Mouse (Mus musculus) CH12F3 (cell line): Measurements from ENCODE around the gene Thbs1.

ENCODE experiments used
- in situ Hi-C: fragments of 300-500 bp; cut with MboI; formaldehyde crosslinking; loops from 2 replicates; pipeline ENCODE4 v1.14.3; 2020; ENCODE audit warnings: low sequenced_read_pairs

Gene Thbs1

DNA sequence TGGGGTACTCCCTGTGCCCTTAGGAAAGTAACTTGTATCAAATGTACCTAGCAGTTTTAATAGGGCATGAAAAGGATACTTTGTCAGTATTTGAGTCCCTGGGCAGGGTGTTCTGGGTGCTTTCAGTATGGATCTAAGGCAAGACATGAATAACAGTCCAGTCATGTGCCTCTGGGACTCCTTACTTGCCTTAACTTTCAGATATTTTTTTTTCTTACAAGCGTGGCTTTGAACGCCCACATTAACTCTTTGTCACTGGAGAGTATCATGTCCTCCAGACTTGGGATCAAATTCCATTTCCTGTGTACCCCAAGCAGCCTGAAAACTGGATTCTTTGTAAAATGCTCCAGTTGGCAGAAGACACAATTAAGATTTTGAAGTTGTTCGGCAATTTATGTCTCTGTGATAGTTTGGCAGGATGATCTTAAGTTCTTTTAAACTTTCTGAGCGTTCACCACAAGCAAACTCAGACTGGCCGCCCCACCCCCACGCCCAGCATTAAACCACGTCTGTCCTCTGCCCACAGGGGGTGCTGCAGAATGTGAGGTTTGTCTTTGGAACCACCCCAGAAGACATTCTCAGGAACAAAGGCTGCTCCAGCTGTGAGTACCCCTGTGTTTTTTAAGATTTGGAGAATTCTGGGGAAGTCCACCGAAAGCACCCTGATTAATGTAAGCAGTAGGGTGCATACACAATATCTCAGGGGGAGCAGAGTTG, 2.3 kb downstream of the Thbs1 start:
- in situ Hi-C loops: no loop called here

DNA sequence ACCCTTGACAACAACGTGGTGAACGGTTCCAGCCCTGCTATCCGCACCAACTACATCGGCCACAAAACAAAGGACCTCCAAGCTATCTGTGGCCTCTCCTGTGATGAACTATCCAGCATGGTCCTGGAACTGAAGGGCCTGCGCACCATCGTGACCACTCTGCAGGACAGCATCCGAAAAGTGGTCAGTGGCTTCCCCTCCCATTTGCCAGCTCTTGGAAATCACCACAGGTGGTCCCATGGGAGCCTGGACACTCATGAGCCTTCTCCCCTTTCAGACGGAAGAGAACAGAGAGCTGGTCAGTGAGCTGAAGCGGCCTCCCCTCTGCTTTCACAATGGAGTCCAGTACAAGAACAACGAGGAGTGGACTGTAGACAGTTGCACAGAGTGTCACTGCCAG, 3.0 kb downstream of the Thbs1 start:
- in situ Hi-C loops: no loop called here

DNA sequence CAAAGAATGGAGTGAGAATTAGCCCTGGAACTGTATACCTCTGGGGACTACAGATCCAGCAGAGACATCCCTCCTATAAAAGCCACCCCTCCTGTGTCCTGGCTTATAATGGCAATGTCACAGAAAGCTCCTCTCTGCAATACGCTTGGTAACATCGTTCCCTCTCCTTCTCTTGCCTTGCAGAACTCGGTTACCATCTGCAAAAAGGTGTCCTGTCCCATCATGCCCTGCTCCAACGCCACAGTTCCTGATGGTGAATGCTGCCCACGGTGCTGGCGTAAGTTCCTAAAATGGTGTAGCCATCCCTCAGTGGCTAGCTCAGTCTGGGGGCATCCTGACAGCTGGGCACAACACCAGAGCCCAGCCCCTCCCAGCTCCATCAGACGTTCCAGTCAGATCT, 4.0 kb downstream of the Thbs1 start:
- in situ Hi-C loops: no loop called here

- in situ Hi-C loops: no loop called here
Measured at GRCm38 (mm10) chr2:118116180-118116579, 4.5 kb downstream of the Thbs1 start.

- in situ Hi-C loops: no loop called here
Measured at GRCm38 (mm10) chr2:118116754-118117290, 5.1 kb downstream of the Thbs1 start.

- in situ Hi-C loops: no loop called here
Measured at GRCm38 (mm10) chr2:118117401-118117800, 5.7 kb downstream of the Thbs1 start.

DNA sequence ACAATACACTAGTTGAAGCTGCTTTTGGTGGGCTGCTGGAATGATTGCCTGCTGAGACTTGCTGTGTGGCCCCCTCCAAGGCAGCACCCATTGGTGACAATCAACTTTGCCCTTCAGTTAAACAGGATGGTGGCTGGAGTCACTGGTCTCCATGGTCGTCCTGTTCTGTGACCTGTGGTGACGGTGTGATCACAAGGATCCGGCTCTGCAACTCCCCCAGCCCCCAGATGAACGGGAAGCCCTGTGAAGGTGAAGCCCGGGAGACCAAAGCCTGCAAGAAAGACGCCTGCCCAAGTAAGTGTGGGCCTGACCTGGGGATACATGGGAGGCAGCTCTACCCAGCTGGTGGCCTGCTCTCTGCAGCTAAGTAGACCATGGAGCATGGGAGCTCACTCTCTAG, 6.4 kb downstream of the Thbs1 start:
- in situ Hi-C loops: no loop called here

DNA sequence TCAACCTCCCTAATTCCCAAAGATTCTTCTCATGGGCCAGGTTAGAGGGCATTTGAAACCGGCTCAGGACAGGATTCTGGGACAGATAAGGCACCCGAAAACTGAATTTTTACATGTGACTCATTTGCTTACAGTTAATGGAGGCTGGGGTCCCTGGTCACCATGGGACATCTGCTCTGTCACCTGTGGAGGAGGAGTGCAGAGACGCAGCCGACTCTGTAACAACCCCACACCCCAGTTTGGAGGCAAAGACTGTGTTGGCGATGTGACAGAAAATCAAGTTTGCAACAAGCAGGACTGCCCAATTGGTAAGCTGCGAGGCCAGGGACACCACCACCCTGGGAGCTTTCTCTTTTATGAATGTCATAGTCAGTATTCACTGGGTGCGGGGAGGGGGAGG, 6.8 kb downstream of the Thbs1 start:
- in situ Hi-C loops: no loop called here

DNA sequence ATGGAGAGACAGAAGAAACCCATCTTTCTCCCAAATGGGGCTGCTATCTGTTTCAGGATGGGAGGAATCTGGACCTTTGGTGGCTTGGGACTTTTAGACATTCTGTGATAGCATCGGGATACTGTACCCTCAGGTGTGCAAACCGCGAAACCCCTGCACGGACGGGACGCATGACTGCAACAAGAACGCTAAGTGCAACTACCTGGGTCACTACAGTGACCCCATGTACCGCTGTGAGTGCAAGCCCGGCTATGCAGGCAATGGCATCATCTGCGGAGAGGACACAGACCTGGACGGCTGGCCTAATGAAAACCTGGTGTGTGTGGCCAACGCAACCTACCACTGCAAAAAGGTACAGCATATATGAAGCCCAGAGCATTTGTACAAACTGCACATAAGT, 8.0 kb downstream of the Thbs1 start:
- in situ Hi-C loops: no loop called here

DNA sequence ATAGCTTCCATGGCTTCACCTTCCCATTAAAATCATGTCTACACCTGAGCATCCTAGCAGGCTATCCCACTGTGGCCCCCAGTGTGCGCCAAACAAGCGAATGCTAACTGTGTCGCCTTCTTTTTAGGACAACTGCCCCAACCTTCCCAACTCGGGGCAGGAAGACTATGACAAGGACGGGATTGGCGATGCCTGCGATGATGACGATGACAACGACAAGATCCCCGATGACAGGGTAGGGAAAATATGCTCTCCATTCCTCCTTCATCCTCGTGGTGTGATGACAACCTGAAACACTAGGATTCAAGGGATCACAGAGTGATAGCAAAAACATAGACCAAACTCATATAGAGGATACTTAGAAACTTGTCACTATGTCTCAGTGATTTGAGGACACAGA, 8.4 kb downstream of the Thbs1 start:
- in situ Hi-C loops: no loop called here

- in situ Hi-C loops: no loop called here
Measured at GRCm38 (mm10) chr2:118120751-118121150, 9.1 kb downstream of the Thbs1 start.

- in situ Hi-C loops: no loop called here
Measured at GRCm38 (mm10) chr2:118122291-118122690, 10.6 kb downstream of the Thbs1 start.

GRCm38 (mm10) chr2:118123743-118124142, 12.1 kb downstream of the Thbs1 start:
- in situ Hi-C loops: no loop called here

- in situ Hi-C loops: no loop called here
Measured at GRCm38 (mm10) chr2:118124437-118124836, 12.8 kb downstream of the Thbs1 start.

DNA sequence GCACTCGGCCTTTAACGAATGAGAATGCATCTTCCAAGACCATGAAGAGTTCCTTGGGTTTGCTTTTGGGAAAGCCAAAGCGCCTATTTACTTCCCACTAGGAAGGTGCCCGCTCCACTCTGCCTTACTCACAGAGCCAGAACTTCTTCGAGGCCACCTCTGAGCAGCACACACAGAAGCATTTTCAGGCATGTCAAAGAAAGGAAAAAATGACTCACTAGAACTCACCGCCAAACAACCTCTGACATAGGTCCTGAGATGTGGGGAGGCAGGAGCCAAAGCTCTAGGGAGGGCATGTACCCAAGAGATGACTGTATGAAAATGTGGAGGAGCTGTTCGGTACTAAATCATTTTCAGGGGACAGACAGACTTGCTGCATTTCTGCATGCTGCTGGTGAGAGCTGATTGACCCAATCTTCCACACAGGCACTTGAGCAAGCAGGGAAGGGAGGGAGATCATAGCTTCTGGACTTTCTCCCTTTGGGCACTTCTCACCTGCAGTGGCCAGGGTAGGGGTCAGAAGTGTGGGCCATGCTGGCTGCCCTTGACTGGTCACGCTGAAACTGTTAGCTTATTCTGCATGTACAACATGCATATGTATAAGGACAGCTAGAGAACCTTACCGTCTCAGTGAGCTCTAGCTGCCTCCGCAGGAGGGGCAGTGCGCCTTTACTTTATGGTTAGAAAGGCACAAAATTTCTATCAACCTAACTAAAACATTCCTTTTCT, 13.7 kb downstream of the Thbs1 start:
- in situ Hi-C loops: no loop called here

DNA sequence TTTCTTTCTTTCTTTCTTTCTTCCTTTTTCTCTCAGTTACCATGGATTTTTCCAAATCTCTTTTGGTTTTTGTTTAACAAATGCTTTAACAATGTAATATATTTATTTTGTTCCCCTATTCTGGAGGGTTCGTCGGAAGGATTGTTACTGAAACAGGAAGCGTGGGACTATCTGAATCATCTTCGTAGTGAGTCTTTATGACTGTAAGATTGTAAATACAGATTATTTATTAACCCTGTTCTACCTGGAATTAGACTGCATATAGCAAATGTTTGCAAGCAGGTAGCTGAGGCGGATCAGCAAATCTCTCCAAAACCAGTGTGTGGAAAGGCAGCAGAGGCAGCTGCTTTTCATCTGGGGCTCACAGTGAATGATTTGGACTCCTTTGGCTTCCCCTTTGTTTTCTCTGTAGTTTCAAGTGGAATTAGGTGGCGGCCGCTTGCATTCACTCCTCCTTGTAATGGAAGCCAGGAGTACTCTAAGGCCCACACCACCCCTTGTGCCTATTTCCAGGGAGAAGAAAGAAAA, 14.3 kb downstream of the Thbs1 start:
- in situ Hi-C loops: no loop called here

GRCm38 (mm10) chr2:118127516-118128288, 16.0 kb downstream of the Thbs1 start:
- in situ Hi-C loops: no loop called here

- in situ Hi-C loops: no loop called here
Measured at GRCm38 (mm10) chr2:118128313-118128712, 16.6 kb downstream of the Thbs1 start.

DNA sequence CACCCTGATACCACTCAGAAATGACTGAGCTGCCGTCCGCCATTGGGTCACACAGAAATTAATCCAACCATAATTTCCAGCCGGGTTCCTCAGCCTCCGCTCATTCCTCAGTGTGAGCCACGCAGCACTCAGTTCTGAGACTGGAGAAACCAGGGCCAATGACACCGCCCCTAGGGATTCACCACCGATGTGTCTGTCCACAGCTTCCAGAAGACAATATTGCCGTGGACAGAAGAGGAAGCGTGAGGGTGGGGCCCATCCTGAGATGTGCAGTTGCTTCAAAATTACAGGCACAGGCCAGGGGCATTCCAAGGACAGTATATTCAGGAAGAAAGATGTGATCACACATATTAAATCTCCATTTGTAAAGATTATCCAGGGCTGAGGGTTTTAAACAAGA, 25.4 kb downstream of the Thbs1 start:
- in situ Hi-C loops: no loop called here

DNA sequence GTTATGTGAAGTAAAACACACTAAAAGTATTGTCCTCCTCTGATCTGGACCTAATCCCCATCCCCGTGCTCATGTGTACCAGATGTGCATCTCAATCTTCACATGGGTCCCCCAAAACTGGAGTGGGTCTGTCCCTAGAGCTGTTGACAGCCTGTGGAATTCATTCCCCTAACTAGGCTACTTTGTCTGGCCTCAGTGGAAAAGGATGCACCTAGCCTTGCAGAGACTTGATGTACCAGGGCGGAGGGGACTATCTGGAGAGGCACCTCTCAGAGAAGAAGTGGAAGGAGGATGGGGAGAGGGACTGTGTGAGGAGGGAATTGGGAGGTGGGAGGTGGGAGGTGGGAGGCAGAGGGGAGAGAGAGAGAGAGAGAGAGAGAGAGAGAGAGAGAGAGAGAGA, 26.1 kb downstream of the Thbs1 start:
- in situ Hi-C loops: no loop called here

DNA sequence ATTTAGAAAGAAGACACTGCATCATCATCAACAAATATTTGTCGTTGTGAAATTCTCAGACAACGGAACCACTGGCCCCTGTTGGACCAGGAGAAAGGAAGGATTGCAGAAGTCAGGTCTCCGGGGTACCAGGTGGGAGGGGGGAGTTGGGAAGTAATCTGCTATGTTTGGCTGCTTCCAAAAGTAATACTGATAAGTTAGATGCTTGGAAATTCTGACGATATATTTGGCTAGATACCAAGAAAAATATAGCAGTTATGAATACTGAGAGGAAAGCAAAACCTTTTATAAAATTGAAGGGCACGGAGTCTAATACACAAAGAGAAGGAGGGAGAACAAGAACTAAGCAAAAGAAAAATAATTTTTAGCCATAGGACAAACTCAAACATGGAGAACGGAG, 27.6 kb downstream of the Thbs1 start:
- in situ Hi-C loops: no loop called here
